Mouse (Mus musculus): ENCODE measurements around the gene Mbd6. TPM values are rescaled to one million over a fixed set of nuclear protein-coding genes. Genes with fewer than 3 reads are reported as not detected.

Mbd6 gene
- total RNA-seq, 2 experiments from 2014 or later = 44.8 to 58.7 TPM

- no peak for DNase-seq (ENCODE audit: low spot score in 2 of 2)
These were observed 23.8 kb downstream of the Mbd6 start for GRCm38 (mm10) chr10:127264971-127265370.

GRCm38 (mm10) chr10:127264336-127264735, 24.5 kb downstream of the Mbd6 start:
- no peak for DNase-seq (ENCODE audit: low spot score in 2 of 2)

GRCm38 (mm10) chr10:127263631-127264030, 25.2 kb downstream of the Mbd6 start:
- DNase-seq (ENCODE audit: low spot score in 2 of 2) = no peak

- DNase-seq (ENCODE audit: low spot score in 2 of 2) = peak; percentile 51 to 74
These were observed 26.0 kb downstream of the Mbd6 start, which contains the start of gene Kif5a for GRCm38 (mm10) chr10:127262548-127263398. Gene Kif5a (minus strand): TSS chr10:127263348.

GRCm38 (mm10) chr10:127261706-127262547, 26.9 kb downstream of the Mbd6 start:
- no peak for DNase-seq (ENCODE audit: low spot score in 2 of 2)

- no peak for DNase-seq (ENCODE audit: low spot score in 2 of 2)
These were observed 30.3 kb downstream of the Mbd6 start for GRCm38 (mm10) chr10:127258489-127258888.

GRCm38 (mm10) chr10:127257790-127258189, 31.0 kb downstream of the Mbd6 start:
- no peak for DNase-seq (ENCODE audit: low spot score in 2 of 2)

- DNase-seq (ENCODE audit: low spot score in 2 of 2) = peak in 1 of 2 experiments; percentile 48
These were observed 33.0 kb downstream of the Mbd6 start for GRCm38 (mm10) chr10:127255625-127256345.

GRCm38 (mm10) chr10:127250810-127251209, 38.0 kb downstream of the Mbd6 start:
- no peak for DNase-seq (ENCODE audit: low spot score in 2 of 2)

- no peak for DNase-seq (ENCODE audit: low spot score in 2 of 2)
These were observed 50.5 kb downstream of the Mbd6 start for GRCm38 (mm10) chr10:127238241-127238824.

GRCm38 (mm10) chr10:127236541-127236940, 52.3 kb downstream of the Mbd6 start:
- DNase-seq (ENCODE audit: low spot score in 2 of 2) = no peak

- DNase-seq (ENCODE audit: low spot score in 2 of 2) = no peak
These were observed 55.7 kb downstream of the Mbd6 start for GRCm38 (mm10) chr10:127233141-127233540.

Other genes with a start within 250 kb of the Mbd6 start
- 10 to 100 TPM; 12.6 to 14.0 TPM for gene Mettl1, start 247.6 kb downstream of the Mbd6 start, total RNA-seq (2021)
- under 1 TPM; 0.27 to 0.34 TPM for gene Eef1akmt3, start 247.5 kb downstream of the Mbd6 start, total RNA-seq (2021)
- gene Cyp27b1, start 240.8 kb downstream of the Mbd6 start, total RNA-seq (2021) = under 1 TPM; 0.45 to 0.75 TPM
- gene March9, start 228.8 kb downstream of the Mbd6 start, total RNA-seq (2021) = 10 to 100 TPM; 48.6 to 48.9 TPM
- 100 to 1,000 TPM; 157 to 178 TPM for gene Cdk4, start 225.5 kb downstream of the Mbd6 start, total RNA-seq (2021)
- gene Tspan31, start 218.8 kb downstream of the Mbd6 start, total RNA-seq (2021) = 10 to 100 TPM; 59.9 to 63.4 TPM
- 100 to 1,000 TPM; 542 to 553 TPM for gene Agap2, start 213.7 kb downstream of the Mbd6 start, total RNA-seq (2021)
- gene Os9, start 167.9 kb downstream of the Mbd6 start, total RNA-seq (2021) = 10 to 100 TPM; 94.3 to 98.3 TPM
- gene B4galnt1, start 123.8 kb downstream of the Mbd6 start, total RNA-seq (2021) = 100 to 1,000 TPM; 107 to 116 TPM
- 1 to 10 TPM; 2.0 to 2.6 TPM for gene Slc26a10, start 108.4 kb downstream of the Mbd6 start, total RNA-seq (2021)
- 100 to 1,000 TPM; 125 to 132 TPM for gene Arhgef25, start 98.9 kb downstream of the Mbd6 start, total RNA-seq (2021)
- 100 to 1,000 TPM; 187 to 203 TPM for gene Dtx3, start 93.3 kb downstream of the Mbd6 start, total RNA-seq (2021)
- gene Pip4k2c, start 77.4 kb downstream of the Mbd6 start, total RNA-seq (2021) = 10 to 100 TPM; 38.3 to 38.4 TPM
- 100 to 1,000 TPM; 360 to 377 TPM for gene Kif5a, start 25.7 kb downstream of the Mbd6 start, total RNA-seq (2021)
- gene Dctn2, start 22.6 kb downstream of the Mbd6 start, total RNA-seq (2021) = 100 to 1,000 TPM; 312 to 315 TPM
- 10 to 100 TPM; 53.9 to 57.7 TPM for gene Mars, start 22.8 kb upstream of the Mbd6 start, total RNA-seq (2021)
- 1 to 10 TPM; 1.1 to 1.2 TPM for gene Arhgap9, start 32.9 kb upstream of the Mbd6 start, total RNA-seq (2021)
- 1 to 10 TPM; 1.7 to 3.1 TPM for gene Gli1, start 53.0 kb upstream of the Mbd6 start, total RNA-seq (2021)
- gene Inhbe, start 65.4 kb upstream of the Mbd6 start, total RNA-seq (2021) = not detected
- not detected for gene Inhbc, start 81.4 kb upstream of the Mbd6 start, total RNA-seq (2021)
- gene R3hdm2, start 91.3 kb upstream of the Mbd6 start, total RNA-seq (2021) = 100 to 1,000 TPM; 174 to 178 TPM
- gene Stac3, start 212.7 kb upstream of the Mbd6 start, total RNA-seq (2021) = 1 to 10 TPM; 3.5 to 5.3 TPM
- 1 to 10 TPM; 6.8 to 7.9 TPM for gene Ndufa4l2, start 225.9 kb upstream of the Mbd6 start, total RNA-seq (2021)
- 10 to 100 TPM; 36.2 to 36.3 TPM for gene Shmt2, start 233.4 kb upstream of the Mbd6 start, total RNA-seq (2021)
- 1 to 10 TPM; 5.2 to 6.5 TPM for gene Nxph4, start 245.5 kb upstream of the Mbd6 start, total RNA-seq (2021)

All from layer of hippocampus, postnatal 10 days (tissue).